Mouse (Mus musculus) liver, embryonic 14.5 days (tissue): ENCODE results near the gene Kbtbd2.

Experiments
- CTCF ChIP-seq: IDR thresholded peaks from 2 replicates; pipeline ENCODE4 v1.5.1; 2016; ENCODE audit warnings: antibody characterized with exemption, low read depth, control low read depth
- EP300 ChIP-seq: IDR thresholded peaks from 2 replicates; pipeline ENCODE4 v1.6.1; 2016; ENCODE audit warnings: antibody characterized with exemption, low read depth

DNA sequence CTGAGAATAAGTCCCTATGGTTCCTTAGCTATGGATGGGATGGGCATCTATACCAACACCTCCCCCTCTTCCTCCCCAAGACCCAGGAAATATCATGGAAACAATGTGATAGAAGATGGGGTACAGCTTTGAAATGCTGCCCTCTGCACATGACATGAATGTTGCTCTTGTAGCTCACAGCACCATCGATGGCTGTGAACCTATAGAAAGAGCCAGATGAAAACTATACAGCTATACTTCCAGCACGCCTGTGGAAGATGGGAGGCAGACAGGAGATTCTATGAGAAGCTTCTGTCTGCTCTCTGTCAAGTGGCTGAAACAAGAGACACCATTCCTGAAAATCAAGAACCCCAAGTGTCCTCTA lies 21.5 kb upstream of the Kbtbd2 start:
- no peak for TF ChIP-seq CTCF
- TF ChIP-seq EP300 = no peak
